Mouse (Mus musculus): ENCODE data around the gene Jarid2.

DNA sequence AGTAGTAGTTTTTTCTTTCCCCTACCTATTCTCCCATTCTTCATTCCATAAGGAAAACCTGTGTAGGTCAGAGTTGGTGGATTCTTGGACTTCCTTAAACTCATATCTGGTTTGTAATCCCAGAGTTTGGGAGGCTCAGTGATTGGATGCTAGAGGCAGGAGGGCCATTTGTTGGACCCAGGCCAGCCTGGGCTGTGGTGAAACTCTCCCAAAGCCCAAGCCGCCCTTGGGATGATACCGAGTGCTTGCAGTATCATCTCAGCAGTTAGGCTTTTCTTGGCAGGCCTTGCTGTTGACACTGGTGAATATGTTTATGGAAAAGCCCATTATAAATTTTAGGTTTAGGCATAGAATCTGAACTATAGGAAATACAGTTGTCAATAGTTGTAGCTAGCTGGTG, 67.5 kb downstream of the Jarid2 start:
- TF ChIP-seq GATA1 (IDR thresholded peaks at IDR 0.05; ENCODE audit: low read length), result no peak
- TF ChIP-seq TAL1 (IDR thresholded peaks at IDR 0.05; ENCODE audit: low read length), result no peak

Data from erythroblast, embryonic 14.5 days (primary cell).